9 mouse cellular contexts compared by ENCODE assay signal in the genomic region with DNA sequence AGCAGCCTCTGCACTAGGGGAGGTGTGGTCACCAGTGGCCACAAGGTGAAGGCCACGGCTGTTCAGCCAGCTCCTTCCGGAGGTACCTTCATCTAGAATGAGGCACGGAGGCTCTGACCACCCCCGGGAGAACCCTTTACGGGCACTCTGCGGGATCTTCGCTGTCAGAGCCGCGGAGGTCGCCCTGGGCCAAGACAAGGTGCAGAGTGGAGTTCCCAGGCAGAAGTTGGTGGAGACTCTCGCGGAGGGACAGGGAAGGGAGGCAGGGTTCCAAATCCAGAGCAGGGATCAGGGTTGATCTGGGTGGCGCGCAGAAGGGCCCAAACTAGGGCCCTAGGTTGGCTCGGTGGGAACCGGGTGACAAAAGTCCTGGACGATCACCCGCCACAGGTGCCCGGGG. TPM values are rescaled to one million over a fixed set of nuclear protein-coding genes. Genes with fewer than 3 reads are reported as not detected.
A peak's percentile ranks its signal among the peaks of the same experiment; 100 is the strongest.
DNase-seq lines count a peak whose midpoint lies in the region; ATAC-seq and TF ChIP-seq lines count a peak whose summit lies in the region.
"Had no signal": no experiment of that assay in that cellular context is flagged by ENCODE, and none has a peak within 500 bp of the region (broad histone marks: within the 10 kb centered on the region; RNA-seq: fewer than 3 reads in every experiment).

No protein-coding gene starts in this region.

- H3K27ac ChIP-seq in heart, postnatal 0 days (ENCODE audit: low read depth), result no peak overlapping the region
- H3K27ac ChIP-seq in embryonic facial prominence, embryonic 11.5 days (replicated peaks; ENCODE audit: low read depth, low read length), result no peak overlapping the region
- H3K27ac ChIP-seq in hindbrain, embryonic 15.5 days (replicated peaks), result no peak overlapping the region
- no peak overlapping the region for H3K27ac ChIP-seq in midbrain, embryonic 12.5 days (replicated peaks)

- WGBS in heart, postnatal 0 days, result 6% methylated on average over 12 of the region's 19 CpGs
- WGBS in embryonic facial prominence, embryonic 11.5 days, result under 1% methylated on average over 18 of the region's 19 CpGs
- 4% methylated on average over 19 of the region's 19 CpGs for WGBS in hindbrain, embryonic 15.5 days
- 2% methylated on average over 18 of the region's 19 CpGs for WGBS in midbrain, embryonic 12.5 days

- no peak for ATAC-seq in heart, postnatal 0 days (ENCODE audit: insufficient read depth, low read depth)
- no peak for ATAC-seq in embryonic facial prominence, embryonic 11.5 days (replicated peaks; ENCODE audit: insufficient number of reproducible peaks, low FRiP score, low TSS enrichment, low read depth)
- peak; percentile 7; the same call in 1 of the 2 replicates for ATAC-seq in hindbrain, embryonic 15.5 days (ENCODE audit: low FRiP score, low read depth)
- ATAC-seq in midbrain, embryonic 12.5 days (ENCODE audit: low FRiP score, low read depth), result no peak

- H3K4me1 ChIP-seq in heart, postnatal 0 days (ENCODE audit: control insufficient read depth, insufficient read depth), result peaks cover 8% of the 10 kb centered on the region; the same call in 1 of the 2 replicates
- peaks cover 2% of the 10 kb centered on the region; the same call in 1 of the 2 replicates for H3K4me1 ChIP-seq in embryonic facial prominence, embryonic 11.5 days (ENCODE audit: control insufficient read depth, insufficient read depth, low read length)
- H3K4me1 ChIP-seq in hindbrain, embryonic 15.5 days (replicated peaks), result peaks cover 21% of the 10 kb centered on the region
- H3K4me1 ChIP-seq in midbrain, embryonic 12.5 days, result peaks cover 17% of the 10 kb centered on the region

- peaks cover 65% of the 10 kb centered on the region for H3K27me3 ChIP-seq in heart, postnatal 0 days (ENCODE audit: control insufficient read depth, insufficient read depth, low read length)
- H3K27me3 ChIP-seq in embryonic facial prominence, embryonic 11.5 days (ENCODE audit: control insufficient read depth, insufficient read depth, low read length), result peaks cover 54% of the 10 kb centered on the region
- peaks cover 62% of the 10 kb centered on the region for H3K27me3 ChIP-seq in hindbrain, embryonic 15.5 days
- peaks cover 73% of the 10 kb centered on the region for H3K27me3 ChIP-seq in midbrain, embryonic 12.5 days

- TF ChIP-seq EP300 in heart, postnatal 0 days (IDR thresholded peaks at IDR 0.05; ENCODE audit: low read depth), result no peak

- peak overlapping the region; percentile 51 for H3K9ac ChIP-seq in heart, postnatal 0 days (replicated peaks; ENCODE audit: low read depth, low read length)
- H3K9ac ChIP-seq in embryonic facial prominence, embryonic 11.5 days (replicated peaks; ENCODE audit: low read length), result peak overlapping the region; percentile 57
- H3K9ac ChIP-seq in hindbrain, embryonic 15.5 days, result peak overlapping the region; percentile 67
- no peak overlapping the region for H3K9ac ChIP-seq in midbrain, embryonic 12.5 days (replicated peaks)

- no peaks in the 10 kb centered on the region for H3K9me3 ChIP-seq in heart, postnatal 0 days (replicated peaks; ENCODE audit: control insufficient read depth, low read length)
- no peaks in the 10 kb centered on the region for H3K9me3 ChIP-seq in embryonic facial prominence, embryonic 11.5 days (replicated peaks; ENCODE audit: control insufficient read depth, low read length)
- no peaks in the 10 kb centered on the region for H3K9me3 ChIP-seq in hindbrain, embryonic 15.5 days
- H3K9me3 ChIP-seq in midbrain, embryonic 12.5 days, result no peaks in the 10 kb centered on the region

- H3K4me3 ChIP-seq in heart, postnatal 0 days (ENCODE audit: low read depth, low read length), result peak overlapping the region; percentile 50
- peak overlapping the region; percentile 42 for H3K4me3 ChIP-seq in embryonic facial prominence, embryonic 11.5 days (ENCODE audit: low read depth, low read length)
- H3K4me3 ChIP-seq in hindbrain, embryonic 15.5 days, result peak overlapping the region; percentile 54
- H3K4me3 ChIP-seq in midbrain, embryonic 12.5 days, result peak overlapping the region; percentile 40

- no peak for TF ChIP-seq CTCF in heart, postnatal 0 days (IDR thresholded peaks at IDR 0.05; ENCODE audit: low read depth)

- intact Hi-C loops in heart, postnatal 36 days (cut with DNase I), result no loop called here

- DNase-seq in heart, postnatal 0 days (ENCODE audit: low spot score), result no peak
- no peak for DNase-seq in heart, postnatal 36 days
- no peak for DNase-seq in embryonic facial prominence, embryonic 11.5 days (ENCODE audit: low spot score)
- no peak for DNase-seq in right cerebral cortex, adult 2 months (ENCODE audit: low spot score in 2 of 2)
- no peak for DNase-seq in urinary bladder, postnatal 14 days (ENCODE audit: low spot score)
- DNase-seq in cerebellum, adult 9-10 months, result no peak
- DNase-seq: kidney, postnatal 25 days had no signal

- no peaks in the 10 kb centered on the region for H3K36me3 ChIP-seq in heart, postnatal 0 days (replicated peaks; ENCODE audit: control insufficient read depth, insufficient read depth, low read length)
- H3K36me3 ChIP-seq in embryonic facial prominence, embryonic 11.5 days (replicated peaks; ENCODE audit: control insufficient read depth, insufficient read depth, low read depth, low read length), result no peaks in the 10 kb centered on the region
- H3K36me3 ChIP-seq in hindbrain, embryonic 15.5 days, result no peaks in the 10 kb centered on the region
- H3K36me3 ChIP-seq in midbrain, embryonic 12.5 days, result peaks cover 6% of the 10 kb centered on the region; the same call in 1 of the 2 replicates

- peak overlapping the region; percentile 82 for H3K4me2 ChIP-seq in heart, postnatal 0 days (ENCODE audit: low read depth, low read length)
- H3K4me2 ChIP-seq in embryonic facial prominence, embryonic 11.5 days (ENCODE audit: low read depth, low read length), result peak overlapping the region; percentile 91
- peak overlapping the region; percentile 79 for H3K4me2 ChIP-seq in hindbrain, embryonic 15.5 days
- H3K4me2 ChIP-seq in midbrain, embryonic 12.5 days (replicated peaks), result peak overlapping the region; percentile 55

RNA-seq across cellular contexts. Expression of gene Zfp853, which starts 0.5 kb away (rescaled TPM):
- total RNA-seq in heart, postnatal 0 days (2014; rRNA removed; ENCODE audit: low replicate concordance), result 3.3 TPM in 1 of 2 replicates, not detected in the other
- polyA plus RNA-seq in heart, postnatal 0 days (2015; fragmentation: Nextera tagmentation; extraction: Ambion mirVana), result 0.04 TPM in 1 of 2 replicates, not detected in the other
- total RNA-seq in heart, postnatal 36 days (2021), result under 1 TPM; 0.08 to 0.19 TPM
- polyA plus RNA-seq in embryonic facial prominence, embryonic 11.5 days (2014; fragmentation: Nextera tagmentation; extraction: Ambion mirVana), result not detected in 2 replicates
- polyA plus RNA-seq in hindbrain, embryonic 15.5 days (2015; fragmentation: Nextera tagmentation; extraction: Ambion mirVana), result 0.27 and 0.31 TPM in 2 replicates
- polyA plus RNA-seq in midbrain, embryonic 12.5 days (2016; fragmentation: Nextera tagmentation; extraction: Ambion mirVana), result 0.08 TPM in 1 of 2 replicates, not detected in the other

RNA-seq across cellular contexts. Expression of gene E130309D02Rik, which starts 22.3 kb away (rescaled TPM):
- 34.3 and 45.3 TPM in 2 replicates for total RNA-seq in heart, postnatal 0 days (2014; rRNA removed; ENCODE audit: low replicate concordance)
- 15.4 and 15.8 TPM in 2 replicates for polyA plus RNA-seq in heart, postnatal 0 days (2015; fragmentation: Nextera tagmentation; extraction: Ambion mirVana)
- 10 to 100 TPM; 15.4 to 15.8 TPM for total RNA-seq in heart, postnatal 36 days (2021)
- polyA plus RNA-seq in embryonic facial prominence, embryonic 11.5 days (2014; fragmentation: Nextera tagmentation; extraction: Ambion mirVana), result 35.5 and 41.1 TPM in 2 replicates
- polyA plus RNA-seq in hindbrain, embryonic 15.5 days (2015; fragmentation: Nextera tagmentation; extraction: Ambion mirVana), result 31.7 and 32.7 TPM in 2 replicates
- 54.1 and 55.5 TPM in 2 replicates for polyA plus RNA-seq in midbrain, embryonic 12.5 days (2016; fragmentation: Nextera tagmentation; extraction: Ambion mirVana)

RNA-seq across cellular contexts. Expression of gene Zfp316, which starts 23.1 kb away (rescaled TPM):
- 7.0 and 8.2 TPM in 2 replicates for total RNA-seq in heart, postnatal 0 days (2014; rRNA removed; ENCODE audit: low replicate concordance)
- 1.2 and 1.3 TPM in 2 replicates for polyA plus RNA-seq in heart, postnatal 0 days (2015; fragmentation: Nextera tagmentation; extraction: Ambion mirVana)
- 1 to 10 TPM; 5.1 to 6.0 TPM for total RNA-seq in heart, postnatal 36 days (2021)
- polyA plus RNA-seq in embryonic facial prominence, embryonic 11.5 days (2014; fragmentation: Nextera tagmentation; extraction: Ambion mirVana), result 2.1 and 2.2 TPM in 2 replicates
- 11.1 and 13.1 TPM in 2 replicates for polyA plus RNA-seq in hindbrain, embryonic 15.5 days (2015; fragmentation: Nextera tagmentation; extraction: Ambion mirVana)
- polyA plus RNA-seq in midbrain, embryonic 12.5 days (2016; fragmentation: Nextera tagmentation; extraction: Ambion mirVana), result 17.9 and 18.4 TPM in 2 replicates

RNA-seq across cellular contexts. Expression of gene Zdhhc4, which starts 36.2 kb away (rescaled TPM):
- total RNA-seq in heart, postnatal 0 days (2014; rRNA removed; ENCODE audit: low replicate concordance), result 56.0 and 104 TPM in 2 replicates
- polyA plus RNA-seq in heart, postnatal 0 days (2015; fragmentation: Nextera tagmentation; extraction: Ambion mirVana), result 58.5 and 63.3 TPM in 2 replicates
- 10 to 100 TPM; 24.0 to 29.4 TPM for total RNA-seq in heart, postnatal 36 days (2021)
- 76.3 and 77.3 TPM in 2 replicates for polyA plus RNA-seq in embryonic facial prominence, embryonic 11.5 days (2014; fragmentation: Nextera tagmentation; extraction: Ambion mirVana)
- 66.1 and 69.8 TPM in 2 replicates for polyA plus RNA-seq in hindbrain, embryonic 15.5 days (2015; fragmentation: Nextera tagmentation; extraction: Ambion mirVana)
- polyA plus RNA-seq in midbrain, embryonic 12.5 days (2016; fragmentation: Nextera tagmentation; extraction: Ambion mirVana), result 77.9 and 83.9 TPM in 2 replicates

RNA-seq across cellular contexts. Expression of gene Zfp12, which starts 57.9 kb away (rescaled TPM):
- 7.8 and 12.1 TPM in 2 replicates for total RNA-seq in heart, postnatal 0 days (2014; rRNA removed; ENCODE audit: low replicate concordance)
- 3.6 and 4.0 TPM in 2 replicates for polyA plus RNA-seq in heart, postnatal 0 days (2015; fragmentation: Nextera tagmentation; extraction: Ambion mirVana)
- 1 to 10 TPM; 8.5 to 8.6 TPM for total RNA-seq in heart, postnatal 36 days (2021)
- polyA plus RNA-seq in embryonic facial prominence, embryonic 11.5 days (2014; fragmentation: Nextera tagmentation; extraction: Ambion mirVana), result 20.6 and 21.4 TPM in 2 replicates
- polyA plus RNA-seq in hindbrain, embryonic 15.5 days (2015; fragmentation: Nextera tagmentation; extraction: Ambion mirVana), result 19.1 and 19.2 TPM in 2 replicates
- 28.2 and 29.0 TPM in 2 replicates for polyA plus RNA-seq in midbrain, embryonic 12.5 days (2016; fragmentation: Nextera tagmentation; extraction: Ambion mirVana)
